Mouse (Mus musculus): Measurements from ENCODE around the gene 6030445D17Rik. TPM values are rescaled to one million over a fixed set of nuclear protein-coding genes. Genes with fewer than 3 reads are reported as not detected.
A peak's percentile ranks its signal among the peaks of the same experiment; 100 is the strongest.

Gene 6030445D17Rik
- total RNA-seq, 2 experiments from 2014 or later = 0.15 to 0.21 TPM

DNA sequence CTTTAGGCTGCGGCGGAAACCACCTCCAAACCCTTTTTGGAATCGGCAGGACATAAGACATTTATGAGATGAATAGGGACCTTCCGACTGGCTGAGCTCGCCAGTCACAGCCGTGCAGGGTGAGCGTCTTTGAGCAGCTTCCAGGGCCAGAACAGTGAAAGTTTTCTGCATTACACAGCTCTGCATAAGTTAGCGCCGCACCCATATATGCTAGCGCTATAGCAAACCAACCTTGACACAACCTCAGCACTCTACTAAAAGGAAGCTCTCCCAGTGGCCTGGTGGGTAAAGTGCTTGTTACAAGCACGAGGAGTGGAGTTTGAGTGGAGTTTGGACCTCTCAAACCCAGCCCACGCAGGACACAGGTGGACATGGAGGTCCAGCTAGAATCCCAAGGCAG is 2.8 kb upstream of the 6030445D17Rik start:
- DNase-seq = no peak

DNA sequence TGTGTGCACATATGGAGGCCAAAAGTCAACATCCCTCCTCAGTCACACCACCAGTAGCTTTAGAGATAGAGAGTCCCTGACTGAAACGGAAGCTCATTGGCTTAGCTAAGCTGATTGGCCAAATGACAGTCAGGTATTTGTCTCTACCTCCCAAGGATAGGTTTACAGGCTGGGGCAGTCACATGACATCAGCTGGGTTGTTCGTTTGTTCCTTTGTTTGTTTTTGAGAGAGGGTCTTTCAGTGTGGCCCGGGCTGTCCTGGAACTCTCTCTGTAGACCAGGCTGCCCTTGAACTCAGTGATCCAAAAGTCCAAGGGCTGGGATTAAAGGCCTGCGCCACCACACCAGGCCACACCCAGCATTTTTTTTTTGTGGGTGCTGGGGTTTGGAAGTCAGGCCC is 844 bp upstream of the 6030445D17Rik start:
- no peak for DNase-seq

DNA sequence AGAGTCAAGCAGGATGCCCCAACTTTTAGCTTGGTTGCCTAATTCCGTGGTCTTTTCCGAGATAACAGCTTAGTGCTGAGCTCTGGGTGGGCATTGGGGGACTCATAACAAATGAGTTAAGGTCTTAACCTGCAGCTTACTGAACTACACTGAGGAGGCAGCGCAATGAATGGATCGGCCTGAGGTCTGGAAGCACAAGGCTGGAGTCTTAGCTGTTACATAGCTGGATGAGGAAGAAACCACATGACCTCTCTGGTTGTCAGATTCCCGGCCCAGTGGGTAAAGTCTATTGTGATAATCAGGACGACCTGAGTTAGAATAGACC is 327 bp upstream of the 6030445D17Rik start:
- DNase-seq = no peak

DNA sequence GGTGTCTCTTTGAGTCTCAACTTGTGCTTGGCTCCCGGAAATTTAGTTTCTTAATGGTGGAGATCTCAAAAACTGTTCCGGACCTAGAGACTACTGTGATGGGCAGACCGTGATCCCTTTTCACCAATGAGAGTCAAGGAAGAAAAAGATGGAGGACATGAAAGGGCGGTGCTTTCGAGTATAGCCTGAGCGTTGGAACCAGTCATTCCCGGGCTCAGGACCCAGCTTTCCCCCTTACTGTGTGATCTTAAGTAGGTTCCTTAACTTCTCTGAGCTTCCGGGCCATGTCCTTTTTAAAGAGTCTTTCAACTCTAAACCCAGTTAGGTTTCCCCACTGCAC is 759 bp downstream of the 6030445D17Rik start:
- DNase-seq = peak; percentile 60 to 65

DNA sequence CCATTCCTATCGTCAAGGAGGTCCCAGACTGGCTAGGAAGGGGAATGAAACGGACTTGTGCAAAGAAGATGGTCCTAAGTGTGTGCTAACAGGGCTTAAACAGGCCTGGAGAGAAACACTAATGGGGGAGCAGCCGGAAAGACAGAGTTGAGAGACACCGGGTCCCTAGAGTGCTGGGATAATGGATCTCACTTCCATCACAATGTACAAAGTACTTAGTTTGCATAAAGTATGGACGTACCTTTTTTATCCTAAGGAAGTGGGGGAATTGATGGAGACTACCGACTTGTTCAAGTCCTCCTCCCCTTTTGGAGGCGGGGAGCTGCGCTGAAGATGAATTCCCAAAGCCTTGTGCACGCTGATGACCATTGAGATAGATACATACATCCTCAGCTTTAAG is 1.4 kb downstream of the 6030445D17Rik start:
- no peak for DNase-seq

DNA sequence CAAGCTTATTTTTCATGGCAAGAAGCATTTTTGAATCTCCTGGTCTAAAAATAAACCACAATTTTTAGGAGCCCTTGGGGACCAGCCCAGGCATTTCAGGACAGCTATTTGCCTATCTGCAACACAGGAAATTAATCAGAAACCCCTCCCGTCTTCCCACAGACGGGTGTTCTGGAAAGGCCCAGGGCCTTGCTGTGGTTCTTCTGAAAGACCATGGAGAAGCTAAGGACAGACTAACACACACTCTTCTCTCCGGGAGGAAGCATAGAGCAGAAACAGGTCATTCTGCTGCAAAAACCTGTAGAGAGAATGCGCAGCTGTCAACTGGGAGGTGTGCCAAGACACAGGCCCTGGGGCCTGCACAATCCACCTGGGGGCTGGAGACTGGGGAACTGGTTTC is 4.2 kb downstream of the 6030445D17Rik start:
- peak; percentile 65 to 79 for DNase-seq

DNA sequence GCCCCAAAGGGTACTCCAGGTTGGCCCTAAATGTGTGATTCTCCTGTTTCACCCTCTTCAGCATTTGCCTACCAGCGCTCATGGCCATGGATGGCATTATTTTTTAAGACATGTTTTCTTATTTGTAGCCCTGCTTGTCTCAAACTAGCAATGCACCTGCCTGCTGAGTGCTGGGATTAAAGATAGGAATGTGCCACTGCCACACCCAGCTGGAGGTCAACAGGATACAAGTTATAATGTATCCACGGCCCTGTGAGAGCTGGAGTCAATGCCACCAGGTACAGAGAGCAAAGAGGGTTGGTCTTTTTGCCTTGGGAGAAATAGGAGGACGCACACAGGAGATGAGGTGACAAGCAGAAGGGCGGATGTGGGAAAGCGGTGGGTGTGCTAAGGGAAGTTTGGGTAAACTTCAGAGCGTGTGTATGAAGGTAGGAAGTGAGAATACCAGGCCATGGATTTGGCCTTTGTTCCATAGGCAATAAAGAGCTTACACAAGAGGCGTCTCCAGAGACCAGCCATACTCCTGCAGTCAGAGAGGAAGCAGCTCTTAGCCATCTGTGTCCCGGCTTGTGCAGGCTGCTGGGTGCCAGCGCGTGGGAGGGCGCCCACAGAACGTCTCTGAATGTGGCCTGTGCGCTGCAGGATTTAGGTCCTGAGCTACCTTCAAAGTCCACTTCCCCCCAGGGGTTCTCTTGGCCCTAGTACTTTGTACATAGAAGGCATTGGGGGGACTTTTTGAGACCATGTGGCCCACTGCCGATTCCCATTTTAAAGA is 6.7 kb downstream of the 6030445D17Rik start:
- DNase-seq = peak; percentile 28 to 36

DNA sequence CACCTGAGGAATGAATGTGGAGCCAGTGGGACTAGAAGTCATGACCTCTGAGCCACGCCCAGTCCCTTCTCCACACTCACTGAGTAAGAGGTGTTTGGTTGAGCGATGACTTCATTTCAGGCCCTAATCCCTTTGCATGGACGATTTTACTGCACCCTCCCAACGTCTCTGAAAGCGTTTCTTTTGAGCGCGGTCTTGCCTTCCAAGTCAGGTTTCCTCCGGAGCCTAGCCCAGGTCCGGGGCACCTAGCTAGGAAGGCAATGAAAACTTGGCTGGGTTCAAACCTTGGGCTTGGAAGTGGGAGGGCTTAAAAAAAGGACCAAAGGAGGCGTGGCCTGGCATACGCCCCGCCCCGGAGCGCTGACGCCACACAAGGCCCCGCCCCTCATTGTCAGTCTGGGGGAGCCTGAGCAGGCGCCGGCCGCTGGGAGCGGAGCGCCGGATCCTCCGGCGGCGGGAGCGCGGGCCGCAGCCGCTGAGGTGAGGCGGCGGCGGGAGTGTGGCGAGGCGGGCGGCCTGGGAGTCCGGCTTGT is 7.4 kb downstream of the 6030445D17Rik start, which contains the start of gene Luzp1:
TSS of gene Luzp1 (plus strand) at position 391 of the 533 bp plus-strand sequence.
- peak; percentile 96 to 97 for DNase-seq

DNA sequence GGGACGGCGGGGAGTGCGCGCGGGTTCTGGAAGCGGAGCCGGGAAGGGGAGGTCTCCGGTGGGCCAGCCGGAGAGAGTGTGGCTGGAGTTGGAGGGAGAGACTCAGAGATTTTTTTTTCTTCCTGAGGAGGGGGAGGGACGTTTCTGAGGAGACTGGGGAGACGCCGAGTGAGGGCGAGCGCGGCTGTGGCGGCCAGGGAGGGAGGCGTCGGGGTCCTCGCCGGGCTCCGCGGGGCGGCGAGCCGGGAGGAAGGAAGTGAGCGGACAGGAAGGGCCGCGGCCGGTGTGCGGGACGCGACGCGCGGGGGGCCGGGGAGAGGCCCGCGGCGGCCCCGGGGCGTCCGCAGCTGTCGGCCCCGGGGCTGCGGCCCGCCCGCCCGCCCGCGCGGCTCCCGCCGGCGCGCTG is 7.9 kb downstream of the 6030445D17Rik start:
- DNase-seq = no peak

DNA sequence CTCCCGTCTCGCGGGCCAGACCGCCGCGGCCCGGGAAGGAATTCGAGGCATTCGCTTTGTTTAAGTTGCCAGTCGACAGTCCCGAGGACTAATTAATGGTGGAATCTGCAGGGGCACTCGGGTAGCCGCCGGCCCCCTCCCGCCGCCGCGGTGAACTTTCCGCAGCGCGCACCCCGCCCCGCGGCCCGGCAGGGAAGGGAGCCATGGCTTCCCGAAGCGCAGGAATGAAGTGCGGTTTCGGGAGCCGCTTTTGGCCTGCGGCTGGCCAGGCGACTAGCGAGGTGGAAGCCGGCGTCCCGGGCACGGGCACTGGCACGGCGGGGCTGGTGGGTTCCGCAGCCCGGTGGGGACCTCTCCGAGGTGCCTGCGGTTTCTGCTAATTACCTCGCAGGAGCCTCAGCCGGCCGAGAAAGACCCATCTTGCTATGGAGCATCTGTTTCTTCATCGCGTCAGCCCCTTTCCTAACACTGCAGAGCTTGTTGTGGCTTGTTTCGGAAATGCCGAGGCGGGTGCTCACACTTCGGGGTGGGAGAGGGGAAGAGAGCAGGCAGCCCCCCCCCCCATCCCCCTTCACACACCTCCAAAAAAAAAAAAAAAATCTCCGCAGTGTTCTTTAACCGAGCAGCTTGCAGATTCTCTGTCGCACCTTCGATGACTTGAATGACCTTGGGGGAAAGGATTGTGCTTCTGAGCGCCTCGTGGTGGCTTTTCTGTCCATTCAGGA is 8.5 kb downstream of the 6030445D17Rik start:
- DNase-seq = peak; percentile 54 to 76

DNA sequence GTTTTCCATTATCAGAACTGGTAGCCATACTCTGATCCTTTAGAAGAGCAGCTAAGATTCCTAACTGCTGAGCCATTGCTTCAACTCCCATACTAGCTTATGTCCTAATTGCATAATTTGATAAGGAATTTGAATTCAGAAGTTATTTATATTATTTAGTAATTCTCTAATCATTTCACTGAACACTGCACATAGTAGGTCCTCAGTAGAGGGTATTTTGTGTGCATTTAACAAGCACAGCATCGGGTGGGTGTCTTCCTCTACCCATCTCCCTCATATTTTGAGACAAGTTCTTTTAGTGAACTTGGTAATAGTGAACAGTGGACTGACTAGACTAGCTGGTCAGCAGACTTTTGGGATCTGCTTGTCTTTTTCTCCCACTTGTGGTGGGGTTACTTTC is 14.6 kb downstream of the 6030445D17Rik start:
- DNase-seq = no peak

DNA sequence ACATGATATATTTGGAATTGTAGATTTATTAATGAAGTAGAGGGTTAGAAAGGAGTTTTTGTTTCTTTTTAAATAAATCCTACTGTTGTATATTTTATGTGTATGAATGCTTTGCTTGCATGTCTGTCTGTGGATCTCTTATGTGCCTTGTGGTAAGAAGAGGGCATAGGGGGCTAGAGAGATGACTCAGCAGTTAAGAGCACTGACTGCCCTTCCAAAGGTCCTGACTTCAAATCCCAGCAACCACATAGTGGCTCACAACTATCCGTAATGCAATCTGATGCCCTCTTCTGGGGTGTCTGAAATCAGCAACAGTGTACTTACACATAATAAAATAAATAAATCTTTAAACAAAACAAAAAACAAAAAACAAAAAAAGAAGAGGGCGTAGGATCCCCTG is 24.5 kb downstream of the 6030445D17Rik start:
- no peak for DNase-seq

DNA sequence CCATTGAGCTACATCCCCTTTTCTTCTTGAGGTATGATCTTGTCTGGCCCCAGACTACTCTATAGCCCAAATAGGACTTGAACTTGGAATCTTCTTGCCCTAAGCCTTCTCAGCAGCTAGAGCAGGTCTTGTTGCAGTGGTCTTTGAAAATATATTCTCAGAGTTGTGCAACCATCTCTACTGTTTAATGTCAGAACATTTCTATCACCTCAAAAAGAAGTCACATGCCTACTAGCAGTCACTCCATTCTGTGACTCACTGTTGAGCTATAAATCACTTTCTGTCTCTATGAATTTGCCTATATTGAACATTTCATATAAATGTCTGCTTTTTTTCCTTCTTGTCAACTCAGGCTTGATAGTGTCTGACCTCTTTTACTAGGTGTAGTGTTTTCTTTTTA is 33.9 kb downstream of the 6030445D17Rik start:
- no peak for DNase-seq

DNA sequence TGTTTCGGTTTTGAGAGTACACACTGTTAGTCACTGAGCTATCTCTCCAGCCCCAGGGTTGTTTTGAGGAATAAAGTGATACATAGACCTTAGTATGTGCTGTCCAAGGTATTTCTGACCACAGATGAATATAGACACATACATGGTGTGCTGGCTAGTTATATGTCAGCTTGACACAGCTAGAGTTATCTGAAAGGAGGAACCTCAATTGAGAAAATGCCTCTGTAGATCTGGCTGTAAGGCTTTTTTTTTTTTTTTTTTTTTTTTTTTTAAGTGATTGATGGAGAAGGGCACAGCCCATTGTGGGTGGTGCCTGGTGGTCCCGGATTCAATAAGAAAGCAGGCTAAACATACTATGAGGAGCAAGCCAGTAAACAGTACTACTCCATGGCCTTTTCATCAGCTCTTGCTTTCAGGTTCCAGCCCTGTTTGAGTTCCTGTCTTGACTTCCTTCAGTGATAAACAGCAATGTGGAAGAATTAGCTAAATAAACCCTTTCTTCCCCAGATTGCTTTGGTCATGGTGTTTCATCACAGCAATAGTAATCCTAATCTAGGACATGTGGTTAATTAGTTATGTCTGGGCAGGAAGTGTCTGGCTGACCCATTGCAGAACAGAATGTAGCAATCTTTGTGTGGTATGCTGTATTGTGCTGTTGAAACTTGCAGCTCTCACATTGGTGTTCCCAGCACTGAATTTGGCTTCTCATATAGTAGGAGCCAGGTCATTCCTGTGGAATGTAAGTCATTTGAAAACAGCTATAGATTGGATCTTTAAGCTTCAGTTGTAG is 43.6 kb downstream of the 6030445D17Rik start:
- peak; percentile 19 to 21 for DNase-seq

DNA sequence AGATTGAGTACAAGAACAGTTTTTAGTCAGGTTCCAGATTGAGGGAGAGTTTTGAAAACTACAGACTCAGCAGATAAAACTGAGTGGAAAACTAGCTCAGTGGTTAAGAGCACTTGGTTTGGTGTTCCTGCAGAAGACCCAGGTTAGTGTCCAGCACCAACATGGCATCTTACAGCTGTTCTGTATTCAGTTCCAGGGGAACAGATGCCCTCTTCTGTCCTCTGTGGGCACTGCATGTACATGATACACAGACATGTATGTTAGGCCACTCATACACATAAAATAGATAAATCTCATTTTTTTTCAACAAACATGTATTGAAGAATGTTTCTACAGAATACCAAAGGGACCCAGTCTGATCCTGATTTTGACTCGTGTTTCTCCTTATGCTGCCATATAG is 47.8 kb downstream of the 6030445D17Rik start:
- peak; percentile 23 to 46 for DNase-seq

DNA sequence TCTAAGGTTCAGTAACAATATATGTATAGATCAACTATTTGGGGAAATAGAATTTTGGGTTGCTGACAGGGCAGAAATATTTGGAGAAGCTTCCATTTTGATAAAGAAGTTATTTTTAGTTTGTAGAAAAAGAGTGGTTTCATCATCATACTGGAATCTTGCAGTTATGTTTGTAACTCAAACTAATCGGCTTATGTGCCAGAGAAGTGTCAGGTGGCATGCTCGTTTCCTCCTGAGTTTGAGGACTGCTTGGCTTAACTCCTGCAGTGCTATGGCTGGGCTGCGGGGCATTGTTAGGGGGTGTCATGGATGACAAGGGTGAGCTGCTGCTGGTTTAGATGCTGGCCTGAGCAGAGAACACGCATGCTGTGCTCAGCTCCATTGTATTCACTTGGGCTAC is 49.7 kb downstream of the 6030445D17Rik start:
- DNase-seq = peak; percentile 22 to 26

DNA sequence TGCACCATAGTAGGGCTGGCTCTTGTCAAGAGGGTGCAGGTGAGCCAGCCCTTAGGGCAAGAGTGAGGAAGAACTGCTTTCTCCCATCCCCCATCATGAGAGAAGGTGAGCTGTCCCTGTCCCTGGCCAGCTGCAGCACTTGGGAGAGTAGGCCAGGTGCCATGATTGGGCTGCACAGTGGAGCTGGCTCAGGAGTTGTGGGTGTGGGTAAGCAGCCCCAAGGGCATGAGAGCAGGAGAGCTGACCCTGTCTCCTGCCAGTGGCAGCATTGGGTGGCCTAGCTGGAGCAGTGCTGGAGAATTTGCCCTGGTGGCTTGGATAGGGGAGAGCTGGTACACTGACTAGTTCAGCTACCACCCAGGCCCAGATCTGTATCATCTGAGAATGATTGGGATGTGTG is 50.9 kb downstream of the 6030445D17Rik start:
- DNase-seq = peak; percentile 33 to 56

Other genes starting within 250 kb of the 6030445D17Rik start
- gene Tcea3, start 214.5 kb upstream of the 6030445D17Rik start, total RNA-seq (2021) = 100 to 1,000 TPM; 126 to 148 TPM
- 10 to 100 TPM; 32.3 to 34.8 TPM for gene Zfp46, start 177.6 kb upstream of the 6030445D17Rik start, total RNA-seq (2021)
- 10 to 100 TPM; 41.9 to 46.0 TPM for gene Hnrnpr, start 151.3 kb upstream of the 6030445D17Rik start, total RNA-seq (2021)
- not detected for gene Htr1d, start 38.7 kb upstream of the 6030445D17Rik start, total RNA-seq (2021)
- gene Luzp1, start 7.5 kb downstream of the 6030445D17Rik start, total RNA-seq (2021) = 10 to 100 TPM; 29.3 to 38.1 TPM
- gene Kdm1a, start 140.5 kb downstream of the 6030445D17Rik start, total RNA-seq (2021) = 10 to 100 TPM; 28.2 to 30.6 TPM
- gene Tex46, start 148.2 kb downstream of the 6030445D17Rik start, total RNA-seq (2021) = not detected
- gene Lactbl1, start 160.4 kb downstream of the 6030445D17Rik start, total RNA-seq (2021) = not detected